Mouse (Mus musculus) midbrain, postnatal 0 days (tissue): ENCODE data around the gene Rapgef1. TPM values are rescaled to one million over a fixed set of nuclear protein-coding genes. Genes with fewer than 3 reads are reported as not detected.

Experiments
- ATAC-seq: fragments of 200-750 bp; cut with Nextera tagmentation; 2 replicates; pipeline ENCODE4 v1.8.0; 2017; ENCODE audit warnings: moderate number of reproducible peaks, mild to moderate bottlenecking, moderate TSS enrichment, moderate library complexity; ENCODE audit not compliant: low FRiP score
- DNase-seq: peaks from one replicate; pipeline ENCODE4 v3.0.0-alpha.2; 2015; ENCODE audit warnings: low spot score
- H3K27ac ChIP-seq: fragments of 300-500 bp; sonication (generic); 2 replicates; pipeline ENCODE4 v1.5.1; 2014; ENCODE audit warnings: low read depth, mild to moderate bottlenecking, low read length, mixed read lengths
- H3K27me3 ChIP-seq: fragments of 300-500 bp; sonication (generic); 2 replicates; pipeline ENCODE4 v1.6.1; 2014; ENCODE audit warnings: low read length, control low read depth, mixed read lengths; ENCODE audit not compliant: insufficient read depth
- H3K36me3 ChIP-seq: fragments of 300-500 bp; sonication (generic); 2 replicates; pipeline ENCODE4 v1.6.1; 2014; ENCODE audit warnings: low read length, control low read depth, mixed read lengths; ENCODE audit not compliant: insufficient read depth
- H3K4me1 ChIP-seq: fragments of 300-500 bp; sonication (generic); 2 replicates; pipeline ENCODE4 v1.6.1; 2014; ENCODE audit warnings: mild to moderate bottlenecking, control low read depth, antibody characterized with exemption, low read length, mixed read lengths; ENCODE audit not compliant: insufficient read depth
- H3K4me2 ChIP-seq: fragments of 300-500 bp; sonication (generic); 2 replicates; pipeline ENCODE4 v1.6.1; 2014; ENCODE audit warnings: low read depth, mild to moderate bottlenecking, low read length, mixed read lengths; ENCODE audit not compliant: poor library complexity, severe bottlenecking
- H3K4me3 ChIP-seq: fragments of 300-500 bp; sonication (generic); 2 replicates; pipeline ENCODE4 v1.5.1; 2014; ENCODE audit warnings: low read depth, mild to moderate bottlenecking, low read length, moderate library complexity
- H3K9ac ChIP-seq: fragments of 300-500 bp; sonication (generic); replicated peaks from 2 replicates; pipeline ENCODE4 v1.6.1; 2014; ENCODE audit warnings: mild to moderate bottlenecking, low read length, moderate library complexity, mixed read lengths; ENCODE audit not compliant: poor library complexity, severe bottlenecking
- H3K9me3 ChIP-seq: fragments of 300-500 bp; sonication (generic); 2 replicates; pipeline ENCODE4 v1.6.1; 2016; ENCODE audit warnings: low read length, control low read depth
- CTCF ChIP-seq: IDR thresholded peaks from 2 replicates; pipeline ENCODE4 v1.5.1; 2016; ENCODE audit warnings: antibody characterized with exemption, mild to moderate bottlenecking
- WGBS: fragments of 180-500 bp; shearing (Covaris S2); extraction: QIAGEN DNeasy Blood & Tissue Kit; methylation state at CpG from one replicate; pipeline ENCODE4 v1.1.7; 2014; 5-methylcytosine and 5-hydroxymethylcytosine counted together
- polyA plus RNA-seq: library from polyadenylated mRNA; unstranded; fragments of >200 nt; fragmentation: Nextera tagmentation; extraction: Ambion mirVana; gene quantifications from 2 replicates; pipeline ENCODE4 v1.2.1, GENCODE M21; 2015
- total RNA-seq: library from RNA; depleted of rRNA; stranded (reverse); fragments of >200 nt; gene quantifications from 2 replicates; pipeline ENCODE4 v1.2.3, GENCODE M21; 2014

Gene Rapgef1
- total and polyA plus RNA-seq, 2 experiments from 2014 or later, result 16.2 to 109 TPM

DNA sequence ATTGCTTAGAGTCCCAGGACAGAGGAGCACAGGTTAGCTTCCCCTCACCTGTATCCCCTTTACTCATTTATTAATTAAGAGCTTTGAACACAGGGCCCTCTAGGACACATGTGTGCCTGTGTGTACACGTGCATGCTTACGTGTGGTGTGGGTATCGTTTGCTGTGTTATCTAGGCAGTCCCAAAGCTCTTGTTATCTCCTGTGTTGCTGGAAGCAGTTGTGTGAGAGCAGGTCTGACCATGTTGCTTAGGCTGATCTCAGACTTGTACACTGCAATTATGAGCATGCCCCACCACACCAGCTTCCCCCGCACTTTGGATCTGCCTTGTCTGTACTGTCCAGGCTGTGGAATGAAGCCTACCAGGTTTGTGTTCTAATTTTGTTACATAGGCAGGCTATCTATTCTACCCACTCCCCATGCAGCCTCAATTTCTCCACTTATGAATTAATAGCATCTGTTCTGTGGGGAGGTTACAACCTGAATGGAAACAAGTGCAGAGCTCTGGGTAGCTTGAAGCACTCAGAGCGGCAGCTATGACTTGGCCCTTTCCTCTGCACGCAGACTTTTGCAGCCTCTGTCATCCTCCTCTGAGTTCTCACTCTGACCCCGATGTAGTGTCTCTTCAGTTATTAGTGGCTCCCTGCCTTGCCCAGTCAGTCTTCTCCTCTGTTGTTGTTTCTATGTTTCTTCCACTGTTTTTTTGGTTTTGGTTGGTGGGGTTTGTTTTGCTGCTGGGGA lies 63.9 kb downstream of the Rapgef1 start:
- H3K4me3 ChIP-seq, result no peak overlapping the region
- no peak for ATAC-seq
- no peaks in the 10 kb centered on the region for H3K9me3 ChIP-seq
- no peak overlapping the region for H3K9ac ChIP-seq
- WGBS, result 92% methylated on average over 7 of the region's 7 CpGs
- H3K27me3 ChIP-seq, result no peaks in the 10 kb centered on the region
- no peak for DNase-seq
- no peaks in the 10 kb centered on the region for H3K4me1 ChIP-seq
- peaks cover 4% of the 10 kb centered on the region; the same call in 1 of the 2 replicates for H3K36me3 ChIP-seq
- H3K4me2 ChIP-seq, result no peak overlapping the region
- no peak for TF ChIP-seq CTCF
- no peak overlapping the region for H3K27ac ChIP-seq

DNA sequence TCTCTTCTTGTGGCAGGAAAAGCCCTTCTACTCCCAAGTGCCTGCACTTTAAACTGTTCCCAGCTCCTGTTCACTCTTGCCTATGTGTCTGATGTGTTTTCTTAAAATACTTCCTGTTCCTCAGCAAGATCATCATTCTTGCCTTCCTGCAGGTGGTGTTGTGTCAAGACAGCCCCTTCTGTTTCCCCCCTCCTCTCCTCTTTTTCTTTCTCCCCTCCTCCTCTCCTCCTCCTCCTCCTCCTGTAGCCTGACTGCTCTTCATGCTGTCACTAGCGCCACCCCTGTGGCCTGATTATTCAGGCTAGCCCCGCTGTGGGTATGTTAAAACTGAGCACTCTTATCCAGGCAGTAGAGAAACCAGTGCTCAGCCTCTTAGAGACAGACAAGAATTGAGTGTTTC lies 65.0 kb downstream of the Rapgef1 start:
- DNase-seq (no peak), ATAC-seq (no peak)
- no peak for TF ChIP-seq CTCF
- no peak overlapping the region for H3K4me3 ChIP-seq
- H3K27me3 ChIP-seq, result no peaks in the 10 kb centered on the region
- WGBS, result 29% methylated on average over 2 of the region's 2 CpGs
- H3K36me3 ChIP-seq, result peaks cover 15% of the 10 kb centered on the region
- no peak overlapping the region for H3K9ac ChIP-seq
- H3K9me3 ChIP-seq, result no peaks in the 10 kb centered on the region
- no peaks in the 10 kb centered on the region for H3K4me1 ChIP-seq
- H3K4me2 ChIP-seq, result no peak overlapping the region
- no peak overlapping the region for H3K27ac ChIP-seq

DNA sequence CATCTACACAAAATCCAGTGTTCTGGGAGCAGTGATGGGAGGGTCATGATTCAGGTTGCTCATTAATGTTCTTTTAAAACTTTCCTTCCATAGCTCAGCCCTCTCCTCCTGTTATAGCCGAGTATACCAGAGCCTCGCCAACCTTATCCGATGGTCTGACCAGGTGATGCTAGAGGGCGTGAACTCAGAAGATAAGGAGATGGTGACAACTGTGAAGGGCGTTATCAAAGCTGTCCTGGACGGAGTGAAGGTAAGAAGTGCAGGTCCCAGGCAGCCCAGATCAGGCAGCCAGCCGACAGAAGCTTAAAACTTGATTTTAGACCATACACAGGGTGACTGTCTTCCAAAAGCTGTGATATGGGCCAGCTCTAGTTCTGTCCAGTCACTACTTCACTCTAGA lies 69.5 kb downstream of the Rapgef1 start:
- H3K9me3 ChIP-seq, result no peaks in the 10 kb centered on the region

DNA sequence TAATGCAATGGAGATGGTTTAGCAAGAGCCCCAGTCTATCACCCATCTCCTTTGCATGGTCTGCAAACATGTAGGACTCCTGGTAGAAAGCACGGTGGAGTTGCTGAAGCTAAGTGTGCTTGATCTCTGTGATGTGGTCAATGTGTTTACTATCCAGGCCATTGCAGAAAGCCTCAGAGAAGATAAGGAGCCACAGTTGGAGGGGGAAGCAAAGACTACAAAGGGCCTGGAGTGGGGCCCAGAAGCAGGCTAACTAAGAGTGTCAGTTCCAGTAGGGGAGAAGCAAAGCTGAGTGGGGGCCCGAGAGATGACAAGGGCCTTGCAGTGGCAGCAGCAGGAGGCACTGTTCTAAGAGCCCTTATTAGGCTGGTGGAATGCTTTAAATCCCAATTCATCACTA lies 70.0 kb downstream of the Rapgef1 start:
- H3K27me3 ChIP-seq, result no peaks in the 10 kb centered on the region
- WGBS, result 66% methylated on average over 2 of the region's 2 CpGs
- no peak overlapping the region for H3K4me3 ChIP-seq
- no peak for ATAC-seq
- no peaks in the 10 kb centered on the region for H3K9me3 ChIP-seq
- no peak overlapping the region for H3K27ac ChIP-seq
- no peak overlapping the region for H3K9ac ChIP-seq
- H3K4me2 ChIP-seq, result no peak overlapping the region
- no peaks in the 10 kb centered on the region for H3K4me1 ChIP-seq
- no peak for DNase-seq
- no peak for TF ChIP-seq CTCF
- H3K36me3 ChIP-seq, result peaks cover 40% of the 10 kb centered on the region

More for the DNA sequence above, 69.5 kb downstream of the Rapgef1 start:
- no peak overlapping the region for H3K4me3 ChIP-seq
- H3K4me1 ChIP-seq, result no peaks in the 10 kb centered on the region
- H3K9ac ChIP-seq, result no peak overlapping the region
- WGBS, result 98% methylated on average over 7 of the region's 7 CpGs
- H3K36me3 ChIP-seq, result peaks cover 40% of the 10 kb centered on the region
- TF ChIP-seq CTCF, result no peak
- DNase-seq (no peak), ATAC-seq (no peak)
- H3K27ac ChIP-seq, result no peak overlapping the region
- H3K4me2 ChIP-seq, result no peak overlapping the region
- no peaks in the 10 kb centered on the region for H3K27me3 ChIP-seq

DNA sequence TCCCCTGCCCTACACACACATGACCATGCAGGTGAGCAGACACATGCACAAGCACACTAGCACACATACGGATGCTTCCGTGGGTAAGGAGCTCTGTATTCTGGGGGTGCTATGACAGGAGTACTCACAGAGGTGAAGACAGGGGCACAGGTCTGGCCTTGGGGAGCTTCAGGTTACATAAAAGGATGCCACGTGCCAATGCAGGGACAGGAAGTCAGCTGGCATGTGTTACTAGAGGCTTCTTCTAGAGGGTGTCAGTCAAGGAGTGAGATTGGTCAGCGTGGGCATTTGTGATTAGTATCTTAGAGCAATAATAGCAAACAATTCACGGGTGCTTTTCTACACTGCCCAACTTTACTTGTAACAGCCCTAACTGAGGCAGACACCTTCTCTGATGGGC lies 71.5 kb downstream of the Rapgef1 start:
- 85% methylated on average over 5 of the region's 5 CpGs for WGBS
- no peak for DNase-seq
- peaks cover 40% of the 10 kb centered on the region for H3K36me3 ChIP-seq

DNA sequence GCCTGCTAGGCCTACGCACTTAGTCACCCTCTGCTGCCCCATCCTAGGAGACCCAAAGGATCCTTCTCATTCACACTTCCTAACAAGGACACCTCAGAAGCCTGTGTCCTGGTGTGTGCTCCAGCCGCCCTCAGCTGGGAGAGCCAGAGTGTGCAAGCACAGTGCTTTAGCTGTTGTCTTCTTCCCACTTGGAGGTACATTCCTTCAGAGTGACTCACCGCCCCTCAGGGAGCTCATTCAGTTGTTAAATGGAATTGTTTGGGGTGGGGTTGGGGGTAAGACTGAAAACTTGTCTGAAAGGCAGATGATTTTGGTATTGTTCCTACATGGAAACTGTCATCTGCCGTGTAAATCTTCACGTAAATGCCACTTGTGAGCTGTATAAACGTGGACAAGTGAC lies 72.0 kb downstream of the Rapgef1 start:
- Histone ChIP-seq H3K27me3 (no peaks in the 10 kb centered on the region), H3K9me3 (no peaks in the 10 kb centered on the region), H3K4me2 (no peak overlapping the region), H3K4me1 (no peaks in the 10 kb centered on the region), H3K9ac (no peak overlapping the region), H3K4me3 (no peak overlapping the region), H3K27ac (no peak overlapping the region), H3K36me3 (peaks cover 40% of the 10 kb centered on the region)
- ATAC-seq, result no peak
- no peak for DNase-seq
- TF ChIP-seq CTCF, result no peak
- WGBS, result 78% methylated on average over 6 of the region's 6 CpGs

More for the DNA sequence above, 71.5 kb downstream of the Rapgef1 start:
- H3K27me3 ChIP-seq, result no peaks in the 10 kb centered on the region
- H3K4me1 ChIP-seq, result no peaks in the 10 kb centered on the region
- H3K9ac ChIP-seq, result no peak overlapping the region
- H3K27ac ChIP-seq, result no peak overlapping the region
- H3K4me3 ChIP-seq, result no peak overlapping the region
- TF ChIP-seq CTCF, result no peak
- no peaks in the 10 kb centered on the region for H3K9me3 ChIP-seq
- H3K4me2 ChIP-seq, result no peak overlapping the region
- ATAC-seq, result no peak
